Mouse (Mus musculus) small intestine, adult 2 months (tissue): ENCODE measurements around the gene E2f2.

Experiments
- CTCF ChIP-seq: fragments of 200-500 bp; IDR thresholded peaks from 2 replicates; pipeline ENCODE4 v1.5.1; 2012; ENCODE audit warnings: low read depth, mild to moderate bottlenecking, control low read depth, inconsistent platforms, low read length, moderate library complexity, mixed read lengths; ENCODE audit not compliant: insufficient replicate concordance, insufficient read length; ENCODE audit errors: extremely low read depth
- POLR2A ChIP-seq: fragments of 200-500 bp; IDR thresholded peaks from 2 replicates; pipeline ENCODE4 v1.6.1; 2012; ENCODE audit warnings: low read depth, mild to moderate bottlenecking, control low read depth, inconsistent platforms, low read length, moderate library complexity

DNA sequence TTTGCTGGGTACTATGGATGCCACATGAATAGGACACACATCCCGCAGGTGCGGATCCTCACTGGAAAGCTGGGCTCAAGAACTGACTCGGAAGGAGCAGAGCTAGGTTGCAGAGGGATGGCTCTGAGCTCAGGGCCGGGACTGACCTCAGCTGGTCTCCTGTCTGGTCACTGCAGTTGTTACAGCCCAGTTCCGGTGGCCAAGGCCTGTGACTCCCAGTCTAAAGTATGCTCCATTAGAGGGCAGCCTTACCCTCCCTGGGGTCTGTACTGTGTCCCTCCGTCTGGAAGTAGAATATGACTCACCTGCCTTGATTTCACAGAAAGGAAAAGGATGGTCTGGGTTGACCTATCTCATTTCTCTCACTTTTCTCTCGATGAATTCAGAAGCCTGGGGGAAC, 72.0 kb downstream of the E2f2 start:
- TF ChIP-seq CTCF, result no peak
- no peak for TF ChIP-seq POLR2A
